Mouse (Mus musculus): ENCODE results near the gene Brms1.

DNA sequence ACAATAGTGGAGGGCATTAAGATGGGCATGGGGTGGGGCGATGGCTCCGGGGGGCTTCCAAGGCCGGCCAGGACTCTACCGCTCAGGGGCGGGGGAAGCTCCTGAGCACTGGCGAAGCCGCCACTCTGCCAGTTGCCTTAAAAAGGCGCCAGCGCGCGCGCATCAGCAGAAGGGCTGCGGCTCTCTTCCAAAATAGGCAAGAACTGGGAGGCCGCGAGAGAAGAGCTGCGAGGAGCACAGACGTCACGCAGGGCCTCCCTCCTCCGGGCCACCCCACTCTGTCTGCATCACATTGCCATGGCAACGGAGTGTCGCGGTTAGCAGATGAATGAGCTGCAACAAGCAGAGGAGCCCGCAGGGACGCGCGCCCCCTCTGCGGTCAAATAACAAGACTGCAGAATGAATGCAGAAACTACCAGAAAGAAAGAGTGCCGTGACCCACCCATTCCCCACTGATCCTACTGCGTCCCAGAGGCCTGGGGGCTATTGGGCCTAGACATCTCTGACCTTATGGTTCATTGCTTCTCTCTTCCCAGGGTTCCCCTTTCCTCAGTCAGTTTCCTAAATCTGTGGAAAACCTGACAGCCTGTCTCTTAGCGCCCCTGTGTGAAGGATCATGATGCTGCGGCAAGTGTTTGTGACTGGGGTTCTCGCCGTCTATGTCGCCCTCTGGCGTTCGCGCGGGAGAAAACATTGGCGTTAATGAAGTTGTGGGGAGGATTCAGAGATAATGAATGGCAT, 39.3 kb upstream of the Brms1 start:
- TF ChIP-seq EP300 (IDR thresholded peaks at IDR 0.05; ENCODE audit: insufficient read depth, low read depth, low read length) (peak; percentile 92), CTCF (IDR thresholded peaks at IDR 0.05) (peak; percentile 85), POLR2A (IDR thresholded peaks at IDR 0.05; ENCODE audit: insufficient read depth, low read depth, low read length) (no peak)

Measured in heart, adult 2 months (tissue).